Mouse (Mus musculus) myocyte (in vitro differentiated cells): ENCODE data around the gene H1foo. TPM values are rescaled to one million over a fixed set of nuclear protein-coding genes. Genes with fewer than 3 reads are reported as not detected.

Experiments
- H3K27me3 ChIP-seq: one replicate; pipeline ENCODE4 v1.6.1; 2011; ENCODE audit not compliant: control insufficient read depth, insufficient read depth, insufficient read length
- H3K36me3 ChIP-seq: one replicate; pipeline ENCODE4 v1.6.1; 2011; ENCODE audit not compliant: control insufficient read depth, insufficient read depth
- H3K4me2 ChIP-seq: one replicate; pipeline ENCODE4 v1.6.1; 2011; ENCODE audit warnings: low read depth, control low read depth
- H3K4me3 ChIP-seq: one replicate; pipeline ENCODE4 v1.5.1; 2011; ENCODE audit warnings: mild to moderate bottlenecking, control low read depth, moderate library complexity
- H3K79me2 ChIP-seq: one replicate; pipeline ENCODE4 v1.6.1; 2011; ENCODE audit not compliant: control insufficient read depth, insufficient read depth
- H3ac ChIP-seq: one replicate; pipeline ENCODE4 v1.6.1; 2011; ENCODE audit not compliant: control insufficient read depth, insufficient read length
- CEBPB ChIP-seq: IDR thresholded peaks from 2 replicates; pipeline ENCODE4 v1.6.1; 2011; ENCODE audit warnings: mild to moderate bottlenecking, moderate library complexity; ENCODE audit not compliant: poor library complexity, insufficient read depth, severe bottlenecking
- E2F4 ChIP-seq: IDR thresholded peaks from one replicate; pipeline ENCODE4 v1.6.1; 2011; ENCODE audit warnings: mild to moderate bottlenecking, control low read depth, moderate library complexity; ENCODE audit not compliant: insufficient read depth
- MAX ChIP-seq: IDR thresholded peaks from one replicate; pipeline ENCODE4 v1.6.1; 2011; ENCODE audit warnings: low read depth, mild to moderate bottlenecking, control low read depth
- MYOD1 ChIP-seq, 3 experiments: IDR thresholded peaks; one replicate each; pipeline ENCODE4 v1.6.1; 2011; ENCODE audit warnings: control low read depth in 2 of 3, low read depth in 2 of 3, mild to moderate bottlenecking in 2 of 3, moderate library complexity in 1 of 3; ENCODE audit not compliant: insufficient read length in 2 of 3, control insufficient read depth in 1 of 3
- MYOG ChIP-seq, 3 experiments: IDR thresholded peaks; one replicate each; pipeline ENCODE4 v1.6.1; 2011; ENCODE audit warnings: control low read depth in 2 of 3, low read depth in 2 of 3, mild to moderate bottlenecking in 2 of 3; ENCODE audit not compliant: insufficient read length in 2 of 3, control insufficient read depth in 1 of 3, insufficient read depth in 1 of 3
- POLR2A ChIP-seq: IDR thresholded peaks from one replicate; pipeline ENCODE4 v1.6.1; 2011; ENCODE audit warnings: low read depth, mild to moderate bottlenecking, control low read depth, moderate library complexity; ENCODE audit not compliant: insufficient read length
- POLR2AphosphoS2 ChIP-seq: IDR thresholded peaks from one replicate; pipeline ENCODE4 v1.6.1; 2011; ENCODE audit warnings: low read depth, control low read depth; ENCODE audit not compliant: insufficient read length
- REST ChIP-seq: IDR thresholded peaks from one replicate; pipeline ENCODE4 v1.6.1; 2011; ENCODE audit warnings: mild to moderate bottlenecking, control low read depth, moderate library complexity; ENCODE audit not compliant: insufficient read depth, insufficient read length
- SRF ChIP-seq: IDR thresholded peaks from one replicate; pipeline ENCODE4 v1.6.1; 2011; ENCODE audit warnings: low read depth; ENCODE audit not compliant: control insufficient read depth, insufficient read length
- TCF12 ChIP-seq: IDR thresholded peaks from one replicate; pipeline ENCODE4 v1.6.1; 2011; ENCODE audit warnings: mild to moderate bottlenecking, control low read depth; ENCODE audit not compliant: poor library complexity, insufficient read depth, severe bottlenecking
- TCF3 ChIP-seq: IDR thresholded peaks from one replicate; pipeline ENCODE4 v1.6.1; 2011; ENCODE audit warnings: low read depth, control low read depth; ENCODE audit not compliant: insufficient read length
- USF1 ChIP-seq: IDR thresholded peaks from one replicate; pipeline ENCODE4 v1.6.1; 2011; ENCODE audit warnings: low read depth, mild to moderate bottlenecking, control low read depth, moderate library complexity
- polyA plus RNA-seq: library from polyadenylated mRNA; unstranded; fragments of >200 nt; fragmentation: generic; extraction: Trizol; gene quantifications from one replicate; pipeline ENCODE4 v1.2.1, GENCODE M21; 2012; ENCODE audit warnings: missing spikeins

H1foo gene
- polyA plus RNA-seq, 1 experiment, result not detected

GRCm38 (mm10) chr6:115978596-115978995 is 33.9 kb downstream of the H1foo start:
- Histone ChIP-seq H3ac (no peak overlapping the region), H3K79me2 (no peaks in the 10 kb centered on the region), H3K36me3 (no peaks in the 10 kb centered on the region), H3K4me3 (no peak overlapping the region), H3K27me3 (no peaks in the 10 kb centered on the region), H3K4me2 (no peak overlapping the region)
- TF ChIP-seq MYOG (IDR thresholded peaks at IDR 0.05; ENCODE audit: control insufficient read depth in 1 of 3, insufficient read depth in 1 of 3, insufficient read length in 2 of 3, low read depth in 2 of 3) (no peak), USF1 (no peak), MYOD1 (IDR thresholded peaks at IDR 0.05; ENCODE audit: control insufficient read depth in 1 of 3, insufficient read length in 2 of 3, low read depth in 2 of 3) (no peak), SRF (no peak), TCF3 (no peak), TCF12 (no peak), CEBPB (no peak), MAX (no peak), REST (no peak), POLR2AphosphoS2 (no peak), POLR2A (no peak), E2F4 (no peak)

DNA sequence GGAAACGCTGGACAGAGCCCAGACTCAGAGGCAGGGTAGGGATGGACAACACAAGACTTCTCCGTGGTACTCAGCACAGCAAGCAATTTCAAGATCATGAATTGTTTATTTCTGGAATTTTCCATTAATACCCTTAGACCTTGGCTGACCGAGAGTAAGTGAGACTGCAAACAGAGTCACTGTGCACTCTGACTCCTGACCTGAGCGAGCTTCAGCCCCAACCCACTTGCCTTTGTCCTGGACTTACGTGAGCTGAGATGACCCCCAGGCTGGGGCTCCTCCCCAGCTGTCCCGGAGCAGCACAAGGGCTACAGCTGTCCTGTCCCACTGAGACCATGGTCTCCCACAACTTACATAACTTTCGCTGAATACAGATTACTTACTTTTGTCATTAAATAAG is 38.2 kb downstream of the H1foo start:
- Histone ChIP-seq H3K36me3 (no peaks in the 10 kb centered on the region), H3K27me3 (no peaks in the 10 kb centered on the region), H3K79me2 (peaks cover 4% of the 10 kb centered on the region), H3K4me2 (no peak overlapping the region), H3K4me3 (no peak overlapping the region), H3ac (no peak overlapping the region)
- TF ChIP-seq MYOG (IDR thresholded peaks at IDR 0.05; ENCODE audit: control insufficient read depth in 1 of 3, insufficient read depth in 1 of 3, insufficient read length in 2 of 3, low read depth in 2 of 3), result peak in 1 of 3 experiments; percentile 64
- TF ChIP-seq SRF, result no peak
- peak; percentile 25 for TF ChIP-seq REST

GRCm38 (mm10) chr6:115983306-115984038 is 38.7 kb downstream of the H1foo start:
- Histone ChIP-seq H3K27me3 (no peaks in the 10 kb centered on the region), H3K4me2 (no peak overlapping the region), H3ac (no peak overlapping the region), H3K4me3 (no peak overlapping the region), H3K79me2 (peaks cover 10% of the 10 kb centered on the region), H3K36me3 (no peaks in the 10 kb centered on the region)
- TF ChIP-seq MYOD1 (IDR thresholded peaks at IDR 0.05; ENCODE audit: control insufficient read depth in 1 of 3, insufficient read length in 2 of 3, low read depth in 2 of 3) (no peak), SRF (no peak), REST (no peak), POLR2AphosphoS2 (no peak), USF1 (no peak), CEBPB (no peak), MAX (no peak), POLR2A (no peak)

GRCm38 (mm10) chr6:115984580-115984979 is 39.8 kb downstream of the H1foo start:
- no peak overlapping the region for H3K4me2 ChIP-seq
- TF ChIP-seq TCF3, result no peak
- no peak for TF ChIP-seq REST
- TF ChIP-seq MYOG (IDR thresholded peaks at IDR 0.05; ENCODE audit: control insufficient read depth in 1 of 3, insufficient read depth in 1 of 3, insufficient read length in 2 of 3, low read depth in 2 of 3), result no peak
- TF ChIP-seq POLR2A, result no peak

GRCm38 (mm10) chr6:115985622-115986021 is 40.9 kb downstream of the H1foo start:
- H3ac ChIP-seq, result no peak overlapping the region
- no peak for TF ChIP-seq USF1
- no peak for TF ChIP-seq REST
- TF ChIP-seq MYOD1 (IDR thresholded peaks at IDR 0.05; ENCODE audit: control insufficient read depth in 1 of 3, insufficient read length in 2 of 3, low read depth in 2 of 3), result no peak
- no peak for TF ChIP-seq SRF
- TF ChIP-seq MAX, result no peak
- no peak for TF ChIP-seq POLR2A
- TF ChIP-seq CEBPB, result no peak
- no peak for TF ChIP-seq MYOG (IDR thresholded peaks at IDR 0.05; ENCODE audit: control insufficient read depth in 1 of 3, insufficient read depth in 1 of 3, insufficient read length in 2 of 3, low read depth in 2 of 3)
- TF ChIP-seq E2F4, result no peak
- TF ChIP-seq TCF3, result no peak
- no peak for TF ChIP-seq POLR2AphosphoS2
- TF ChIP-seq TCF12, result no peak
- H3K79me2 ChIP-seq, result peaks cover 24% of the 10 kb centered on the region
- no peak overlapping the region for H3K4me3 ChIP-seq
- no peaks in the 10 kb centered on the region for H3K27me3 ChIP-seq
- H3K4me2 ChIP-seq, result no peak overlapping the region
- H3K36me3 ChIP-seq, result no peaks in the 10 kb centered on the region

More at GRCm38 (mm10) chr6:115984580-115984979, 39.8 kb downstream of the H1foo start:
- peaks cover 15% of the 10 kb centered on the region for H3K79me2 ChIP-seq
- H3ac ChIP-seq, result no peak overlapping the region
- no peak overlapping the region for H3K4me3 ChIP-seq
- no peaks in the 10 kb centered on the region for H3K27me3 ChIP-seq
- no peaks in the 10 kb centered on the region for H3K36me3 ChIP-seq
